Mouse (Mus musculus): Measurements from ENCODE around the gene B3galnt1.
A peak's percentile ranks its signal among the peaks of the same experiment; 100 is the strongest.

The B3galnt1 gene

GRCm38 (mm10) chr3:69561686-69562085 lies 37.1 kb downstream of the B3galnt1 start:
- DNase-seq, result no peak

- peak; percentile 28 for DNase-seq
Measured at GRCm38 (mm10) chr3:69559975-69560330, 38.8 kb downstream of the B3galnt1 start.

- no peak for DNase-seq
Measured at GRCm38 (mm10) chr3:69559316-69559974, 39.3 kb downstream of the B3galnt1 start.

GRCm38 (mm10) chr3:69556092-69556778 lies 42.5 kb downstream of the B3galnt1 start:
- no peak for DNase-seq

- no peak for DNase-seq
Measured at GRCm38 (mm10) chr3:69555511-69555910, 43.2 kb downstream of the B3galnt1 start.

- no peak for DNase-seq
Measured at GRCm38 (mm10) chr3:69549602-69550001, 49.2 kb downstream of the B3galnt1 start.

- no peak for DNase-seq
Measured at GRCm38 (mm10) chr3:69548704-69549455, 49.9 kb downstream of the B3galnt1 start.

GRCm38 (mm10) chr3:69545017-69545416 lies 53.7 kb downstream of the B3galnt1 start:
- no peak for DNase-seq

- no peak for DNase-seq
Measured at GRCm38 (mm10) chr3:69543730-69544129, 55.0 kb downstream of the B3galnt1 start.

- peak; percentile 36 for DNase-seq
Measured at GRCm38 (mm10) chr3:69542962-69543361, 55.8 kb downstream of the B3galnt1 start.

- DNase-seq, result no peak
Measured at GRCm38 (mm10) chr3:69535941-69536647, 62.7 kb downstream of the B3galnt1 start.

- no peak for DNase-seq
Measured at GRCm38 (mm10) chr3:69535486-69535885, 63.3 kb downstream of the B3galnt1 start.

- no peak for DNase-seq
Measured at GRCm38 (mm10) chr3:69532687-69533086, 66.1 kb downstream of the B3galnt1 start.

- no peak for DNase-seq
Measured at GRCm38 (mm10) chr3:69531511-69531910, 67.2 kb downstream of the B3galnt1 start.

- DNase-seq, result no peak
Measured at GRCm38 (mm10) chr3:69529576-69529975, 69.2 kb downstream of the B3galnt1 start.

GRCm38 (mm10) chr3:69527384-69527783 lies 71.4 kb downstream of the B3galnt1 start:
- DNase-seq, result no peak

GRCm38 (mm10) chr3:69525072-69525529 lies 73.7 kb downstream of the B3galnt1 start:
- DNase-seq, result peak; percentile 25

- peak; percentile 29 for DNase-seq
Measured at GRCm38 (mm10) chr3:69524356-69525071, 74.2 kb downstream of the B3galnt1 start.
